Mouse (Mus musculus) telencephalon, adult 2 months (tissue): ENCODE results near the gene Isoc2b.
A peak's percentile ranks its signal among the peaks of the same experiment; 100 is the strongest.
"Not testable (repeated sequence)": the region's sequence is repeated elsewhere in the genome, so short reads cannot be mapped to it uniquely, and the experiment has no call there.

Source experiments
- DNase-seq: peaks from one replicate; pipeline ENCODE4 v3.0.0-alpha.2; 2011; ENCODE audit warnings: low read depth, low spot score

Gene Isoc2b

GRCm38 (mm10) chr7:4870133-4870532, at the start of gene Isoc2b:
TSS of gene Isoc2b (minus strand) at chr7:4870258.
- no peak for DNase-seq

GRCm38 (mm10) chr7:4919096-4919495, 49.0 kb upstream of the Isoc2b start:
- DNase-seq = no peak

- DNase-seq = no peak
Observed at GRCm38 (mm10) chr7:4918681-4919080, 48.6 kb upstream of the Isoc2b start.

GRCm38 (mm10) chr7:4917494-4917893, 47.4 kb upstream of the Isoc2b start:
- no peak for DNase-seq

GRCm38 (mm10) chr7:4915669-4916416, 45.8 kb upstream of the Isoc2b start:
- no peak for DNase-seq

GRCm38 (mm10) chr7:4915007-4915665, 45.1 kb upstream of the Isoc2b start, which contains the start of gene Zfp628:
TSS of gene Zfp628 (plus strand) at chr7:4915217.
- peak; percentile 94 for DNase-seq

- DNase-seq = no peak
Observed at GRCm38 (mm10) chr7:4912248-4912647, 42.2 kb upstream of the Isoc2b start.

GRCm38 (mm10) chr7:4911561-4911960, 41.5 kb upstream of the Isoc2b start:
- DNase-seq = no peak

GRCm38 (mm10) chr7:4906466-4906950, 36.5 kb upstream of the Isoc2b start, which contains the start of gene Gm36210:
TSS of gene Gm36210 (minus strand) at chr7:4906516.
- no peak for DNase-seq

GRCm38 (mm10) chr7:4902404-4902803, 32.3 kb upstream of the Isoc2b start:
- DNase-seq = no peak

- no peak for DNase-seq
Observed at GRCm38 (mm10) chr7:4901171-4901570, 31.1 kb upstream of the Isoc2b start.

- DNase-seq = no peak
Observed at GRCm38 (mm10) chr7:4900523-4900851, 30.4 kb upstream of the Isoc2b start.

GRCm38 (mm10) chr7:4899649-4900522, 29.8 kb upstream of the Isoc2b start:
- DNase-seq = peak; percentile 44

GRCm38 (mm10) chr7:4898851-4899648, 29.0 kb upstream of the Isoc2b start:
- no peak for DNase-seq

GRCm38 (mm10) chr7:4895186-4895585, 25.1 kb upstream of the Isoc2b start:
- no peak for DNase-seq

GRCm38 (mm10) chr7:4886680-4887079, 16.6 kb upstream of the Isoc2b start:
- no peak for DNase-seq

- DNase-seq = not testable (repeated sequence)
Observed at GRCm38 (mm10) chr7:4879036-4879435, 9.0 kb upstream of the Isoc2b start.

- no peak for DNase-seq
Observed at GRCm38 (mm10) chr7:4878186-4878585, 8.1 kb upstream of the Isoc2b start.

- no peak for DNase-seq
Observed at GRCm38 (mm10) chr7:4877226-4877625, 7.2 kb upstream of the Isoc2b start.

GRCm38 (mm10) chr7:4876753-4877221, 6.7 kb upstream of the Isoc2b start, which contains the start of gene Isoc2a:
TSS of gene Isoc2a (plus strand) at chr7:4877153.
- DNase-seq = peak; percentile 90

GRCm38 (mm10) chr7:4866631-4867180, 3.4 kb downstream of the Isoc2b start:
- DNase-seq = no peak
